Mouse (Mus musculus): Measurements from ENCODE around the gene Hmga1. TPM values are rescaled to one million over a fixed set of nuclear protein-coding genes. Genes with fewer than 3 reads are reported as not detected.
A peak's percentile ranks its signal among the peaks of the same experiment; 100 is the strongest.

Hmga1 gene
- total RNA-seq, 2 experiments from 2014 or later: 31.3 to 32.7 TPM

DNA sequence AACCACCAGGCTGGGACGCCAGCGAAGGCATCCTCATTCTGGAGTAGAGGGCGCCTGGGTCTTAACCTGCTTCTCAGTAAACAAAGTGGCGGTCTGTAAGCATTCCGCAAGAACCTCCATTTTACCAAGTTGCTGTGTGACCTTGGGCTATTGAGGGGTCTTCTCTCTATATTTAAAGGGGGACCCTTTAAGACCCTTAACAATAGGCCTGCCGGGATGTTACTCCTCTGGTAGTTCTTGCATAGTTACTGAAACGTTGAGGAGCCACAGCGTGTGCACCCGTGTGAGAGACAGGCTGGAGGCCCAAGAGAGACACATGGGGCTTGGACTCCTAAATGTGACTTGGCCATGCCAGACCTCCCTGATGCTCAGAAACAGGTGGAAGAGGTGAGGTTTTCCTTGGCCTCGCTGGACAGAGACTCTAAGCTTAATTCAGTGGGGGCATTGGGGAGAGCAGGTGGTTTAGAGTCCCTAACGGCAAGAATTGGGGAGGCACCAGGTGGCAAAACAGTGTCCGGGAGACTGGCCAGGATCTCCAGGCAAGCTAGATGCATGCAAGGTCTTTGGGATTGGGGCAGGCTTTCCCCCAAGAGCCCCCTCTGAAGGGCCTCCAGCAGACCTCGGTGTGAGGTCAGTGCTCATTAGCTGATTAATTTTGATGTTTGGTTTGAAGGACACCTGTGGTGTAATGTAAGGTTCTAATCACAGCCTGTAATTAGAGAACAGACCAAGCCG, 1.8 kb downstream of the Hmga1 start:
- DNase-seq (ENCODE audit: low spot score in 2 of 2): no peak

DNA sequence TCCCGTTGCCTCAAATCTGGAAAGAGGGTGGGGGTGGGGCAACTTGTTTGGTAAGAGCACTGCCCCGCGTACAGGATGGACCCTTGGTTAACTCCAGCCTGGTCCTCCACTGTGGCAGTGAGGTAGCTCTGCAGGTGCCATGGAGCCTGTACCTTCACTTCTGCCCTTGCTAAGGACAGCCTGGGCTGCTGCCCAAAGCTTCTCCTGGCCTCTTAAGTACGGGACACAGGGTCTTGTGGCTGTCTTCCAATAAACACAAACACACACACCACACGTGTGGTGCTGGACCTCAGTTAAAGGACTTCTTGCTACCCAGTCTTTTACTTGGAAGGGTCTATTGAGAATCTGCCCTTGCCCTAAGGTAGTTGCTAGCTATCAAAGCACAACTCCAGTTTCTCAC, 2.5 kb downstream of the Hmga1 start:
- no peak for DNase-seq (ENCODE audit: low spot score in 2 of 2)

DNA sequence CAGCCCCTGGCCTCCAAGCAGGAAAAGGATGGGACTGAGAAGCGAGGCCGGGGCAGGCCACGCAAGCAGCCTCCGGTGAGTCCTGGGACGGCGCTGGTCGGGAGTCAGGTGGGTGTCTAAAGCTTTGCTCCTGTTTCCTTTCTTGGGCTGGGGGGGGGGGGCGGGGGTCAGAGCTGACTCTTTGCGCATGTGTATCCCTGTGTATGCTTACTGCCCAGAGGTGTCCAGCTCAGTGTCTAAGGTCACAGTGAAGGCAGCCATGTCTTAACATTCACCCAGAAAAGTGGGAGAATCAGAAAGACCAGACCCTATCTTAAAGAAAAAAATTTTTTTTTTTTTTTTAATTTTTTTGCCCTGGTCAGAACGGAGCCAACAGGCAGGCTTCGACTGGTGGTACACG, 3.3 kb downstream of the Hmga1 start:
- DNase-seq (ENCODE audit: low spot score in 2 of 2): no peak

DNA sequence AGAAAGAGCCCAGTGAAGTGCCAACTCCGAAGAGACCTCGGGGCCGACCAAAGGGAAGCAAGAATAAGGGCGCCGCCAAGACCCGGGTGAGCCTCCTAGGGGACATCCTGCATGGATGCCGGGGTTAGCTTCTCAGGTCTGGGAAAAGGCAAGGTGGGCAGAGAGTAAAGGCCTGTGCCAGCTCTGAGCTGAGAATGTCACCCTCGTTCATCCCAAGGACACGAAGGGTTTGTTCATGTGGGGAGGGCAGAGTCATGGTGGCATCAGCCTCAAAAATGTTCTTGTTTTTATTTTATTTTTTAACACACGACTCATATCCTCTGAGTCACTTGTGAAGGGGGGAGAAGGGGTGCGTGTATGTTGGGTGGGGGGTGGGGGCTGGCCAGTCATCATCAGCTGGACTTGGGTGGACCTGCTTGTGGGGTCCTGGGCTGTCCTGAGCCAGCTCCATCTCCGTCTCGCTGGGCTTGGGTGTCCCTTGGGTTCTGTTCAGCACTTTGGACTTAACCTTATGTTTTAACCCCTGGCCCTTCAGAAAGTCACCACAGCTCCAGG, 4.7 kb downstream of the Hmga1 start:
- no peak for DNase-seq (ENCODE audit: low spot score in 2 of 2)

DNA sequence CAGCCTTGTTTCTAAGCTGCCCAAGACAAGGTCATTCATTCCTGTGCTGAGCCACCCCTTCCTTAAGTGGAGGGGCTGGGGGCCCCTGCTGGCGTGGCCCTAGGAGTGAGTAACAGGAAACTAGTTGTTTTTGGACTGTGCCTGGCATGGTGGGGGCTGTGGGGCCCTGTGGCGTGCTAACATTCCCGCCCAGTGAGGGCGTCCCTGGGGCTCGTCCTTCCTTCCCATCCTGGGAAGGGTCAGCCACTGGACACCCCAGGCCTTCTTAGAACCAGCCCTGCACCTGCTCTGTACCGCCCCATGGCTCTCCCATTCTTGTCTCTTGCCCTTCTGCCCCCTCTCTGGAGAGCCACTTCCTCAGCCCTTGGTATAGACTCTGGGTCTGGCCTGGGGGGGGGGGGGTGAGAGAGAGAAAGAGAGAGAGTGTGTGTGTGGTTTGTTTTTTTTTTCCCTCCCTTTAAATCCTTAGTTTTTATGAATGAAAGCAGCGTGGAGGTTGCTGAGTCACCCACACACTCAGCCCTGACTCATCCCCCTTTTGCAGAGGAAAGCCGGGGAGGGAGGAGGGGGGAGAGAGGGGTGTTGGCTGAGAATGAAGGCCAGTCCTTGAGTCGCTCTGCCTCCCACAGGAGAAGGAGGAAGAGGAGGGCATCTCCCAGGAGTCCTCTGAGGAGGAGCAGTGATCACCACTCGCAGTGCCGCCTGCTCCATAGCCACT, 5.7 kb downstream of the Hmga1 start:
- no peak for DNase-seq (ENCODE audit: low spot score in 2 of 2)

DNA sequence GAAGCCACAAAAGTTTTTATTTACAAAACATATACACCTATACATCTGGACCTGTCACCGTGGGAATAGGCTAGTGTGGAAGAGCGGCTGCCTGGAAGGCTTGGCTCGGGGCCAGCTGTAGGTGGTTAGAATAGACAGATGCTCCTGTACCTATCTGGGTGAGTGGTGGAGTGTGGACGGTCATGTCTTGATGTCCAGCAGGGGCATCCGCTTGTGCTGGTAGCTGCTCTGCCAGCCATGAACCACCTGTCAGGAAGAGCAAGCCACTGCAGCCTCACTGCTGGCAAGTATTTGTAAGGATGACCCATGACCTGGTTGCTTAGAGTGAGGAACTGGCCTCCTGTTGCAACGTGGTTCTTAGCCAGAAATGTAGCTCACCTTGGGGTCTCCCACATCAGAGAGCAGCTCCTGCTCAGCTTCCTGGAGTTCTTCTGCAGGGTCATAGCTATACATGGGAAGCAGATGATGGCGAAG, 7.5 kb downstream of the Hmga1 start:
- no peak for DNase-seq (ENCODE audit: low spot score in 2 of 2)

DNA sequence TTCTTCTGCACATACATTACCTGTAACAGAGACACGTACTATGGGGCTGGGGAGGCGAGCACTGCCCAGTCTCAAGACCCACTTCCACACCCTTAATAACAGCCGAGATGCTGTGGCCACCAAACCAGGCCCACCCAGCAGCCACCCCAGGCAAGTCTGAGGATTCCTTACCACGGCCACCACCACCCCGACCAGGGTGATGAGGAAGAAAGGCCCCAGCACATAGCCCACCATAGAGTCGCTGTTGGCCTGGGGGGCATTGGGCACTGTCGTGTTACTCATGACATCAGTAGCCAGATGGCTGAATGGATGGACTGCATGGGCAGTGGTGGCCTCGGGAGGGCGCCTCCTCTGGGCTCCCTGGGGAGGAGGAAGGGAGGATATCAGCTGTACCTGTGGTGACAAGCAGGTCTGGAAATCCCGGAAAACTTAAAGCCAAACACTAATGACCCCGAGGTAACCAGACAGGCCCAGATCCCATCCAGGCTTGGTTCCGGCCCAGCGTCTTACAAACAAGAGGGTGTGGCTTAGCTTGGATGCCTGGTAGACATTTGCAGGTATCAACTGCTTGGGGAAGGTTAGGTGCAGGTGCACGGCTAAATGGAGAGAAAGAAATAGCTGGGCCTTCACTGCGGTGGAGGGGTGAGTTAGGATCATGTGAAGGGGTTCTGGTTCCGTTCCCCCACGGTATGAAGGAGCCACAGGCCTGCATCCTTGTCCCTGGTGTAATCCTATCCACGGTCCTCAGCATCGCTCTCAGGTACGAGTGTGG, 8.3 kb downstream of the Hmga1 start:
- DNase-seq (ENCODE audit: low spot score in 2 of 2): no peak

DNA sequence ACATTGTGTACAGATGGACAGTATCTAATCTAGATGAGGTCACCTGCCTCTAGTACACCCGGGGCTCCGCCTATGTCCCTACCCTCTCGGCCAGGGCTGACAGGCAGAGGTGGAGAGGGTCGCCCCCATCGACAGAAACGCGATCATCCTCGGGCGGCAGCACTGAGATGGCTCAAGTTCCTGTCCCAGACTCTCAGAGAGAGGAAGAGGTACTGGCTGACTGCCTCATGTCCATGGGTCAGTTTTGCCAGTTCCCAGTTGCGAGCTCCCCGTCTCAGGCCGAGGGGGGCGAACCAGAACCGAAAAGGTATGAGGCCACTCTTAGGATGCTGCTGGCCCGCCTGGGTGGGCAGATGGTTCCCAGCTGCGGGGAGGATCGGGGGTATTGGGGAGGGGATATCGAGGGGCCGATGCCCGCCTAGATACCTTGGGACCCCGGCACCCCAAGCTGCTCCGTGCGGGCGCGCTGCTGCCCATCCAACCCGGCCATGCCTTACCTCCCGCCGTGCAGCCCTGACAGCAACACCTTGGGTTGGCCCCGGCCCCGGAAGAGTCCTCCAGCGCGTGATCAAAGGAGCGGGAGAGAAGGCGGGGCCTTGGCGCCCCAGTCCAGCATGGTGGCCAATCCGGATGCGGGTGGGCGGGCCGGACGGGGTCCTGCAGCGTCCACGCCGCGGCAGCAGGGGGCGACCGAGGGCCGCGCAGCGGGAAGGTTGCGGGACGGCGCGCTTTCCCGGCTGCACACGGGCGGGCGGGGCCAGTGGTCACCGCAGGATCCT, 9.1 kb downstream of the Hmga1 start, which contains the start of gene AI413582:
Gene AI413582, minus strand, starts transcription at position 594 of the 779 bp plus-strand sequence.
- DNase-seq (ENCODE audit: low spot score in 2 of 2): peak; percentile 97

DNA sequence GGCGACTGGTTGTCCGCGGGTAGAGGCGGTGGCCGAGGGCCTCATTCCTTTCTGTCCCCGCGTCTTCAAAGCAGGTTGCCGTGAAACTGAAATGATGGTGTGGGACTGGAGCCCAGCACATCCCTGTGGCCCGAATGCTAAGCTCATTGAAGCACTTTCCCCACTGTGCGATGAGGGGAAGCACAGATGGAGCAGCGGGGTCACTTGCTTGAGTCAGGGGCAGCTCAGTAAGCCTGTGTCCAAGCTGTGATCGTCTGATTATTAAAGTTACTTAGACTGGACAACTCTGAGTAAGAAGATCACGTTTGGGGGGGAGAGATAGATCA, 9.6 kb downstream of the Hmga1 start:
- no peak for DNase-seq (ENCODE audit: low spot score in 2 of 2)

DNA sequence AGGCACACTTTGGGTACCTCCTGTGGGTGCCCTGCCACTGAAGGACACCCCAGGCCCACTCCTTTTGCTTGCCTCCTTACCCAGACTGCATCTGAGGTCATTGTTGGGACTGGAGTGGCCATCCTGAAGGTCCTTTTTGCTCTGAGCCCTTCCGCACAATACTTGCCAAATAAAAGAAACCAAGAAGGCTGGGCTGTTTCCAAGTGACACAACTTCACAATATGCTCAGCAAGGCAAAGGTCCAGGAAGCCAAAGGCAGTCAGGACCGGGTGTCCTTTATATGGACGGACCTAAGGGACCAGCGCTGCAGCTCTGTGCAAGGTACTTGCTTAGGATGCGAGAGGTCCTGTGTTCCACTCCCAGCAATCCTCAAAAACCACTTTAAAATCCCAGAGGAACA, 11.9 kb downstream of the Hmga1 start:
- DNase-seq (ENCODE audit: low spot score in 2 of 2): no peak

DNA sequence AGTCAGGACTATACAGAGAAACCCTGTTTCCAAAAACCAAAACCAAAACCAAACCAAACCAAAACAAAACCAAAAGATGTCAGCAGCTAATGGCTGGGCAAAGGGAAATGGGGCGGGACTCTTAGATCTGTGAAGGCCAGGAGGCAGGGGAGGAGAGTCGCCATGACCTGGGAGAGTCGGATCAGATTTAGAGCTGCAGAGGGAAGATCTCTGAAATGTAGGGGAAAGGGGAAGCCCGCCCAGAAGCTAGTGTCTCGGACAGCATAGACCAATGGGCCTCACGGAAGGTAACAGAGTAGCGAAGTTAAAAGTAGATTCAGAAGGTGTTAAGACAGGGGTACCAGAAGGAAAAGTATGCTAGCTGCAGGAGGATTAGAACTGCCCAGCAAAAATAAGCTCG, 15.0 kb downstream of the Hmga1 start:
- DNase-seq (ENCODE audit: low spot score in 2 of 2): no peak

DNA sequence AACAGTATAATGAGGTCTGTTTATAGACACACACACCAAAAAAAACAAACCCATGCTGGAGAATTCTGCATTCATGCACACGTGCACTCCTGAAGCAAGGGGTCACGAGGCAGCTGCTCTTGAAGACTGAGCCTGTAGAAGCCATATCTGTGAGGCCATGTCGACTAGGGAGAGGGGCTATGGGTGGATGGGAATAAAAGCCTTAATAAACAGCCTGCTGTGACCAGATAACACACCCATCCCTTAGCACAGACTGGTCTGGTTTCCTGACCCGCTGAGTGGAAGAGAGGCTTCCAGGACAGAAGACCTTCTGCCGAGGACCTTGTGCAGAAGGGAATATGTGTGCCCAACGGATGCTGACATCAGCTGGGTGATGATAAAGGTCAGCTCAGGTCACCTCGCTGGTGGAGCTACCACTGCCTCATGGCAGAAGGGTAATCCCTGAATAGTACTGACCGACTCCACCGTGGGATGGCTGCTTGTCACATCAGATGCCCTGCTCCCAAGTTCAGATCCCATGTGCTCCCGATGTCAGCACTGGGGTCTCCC, 17.5 kb downstream of the Hmga1 start:
- DNase-seq (ENCODE audit: low spot score in 2 of 2): no peak

DNA sequence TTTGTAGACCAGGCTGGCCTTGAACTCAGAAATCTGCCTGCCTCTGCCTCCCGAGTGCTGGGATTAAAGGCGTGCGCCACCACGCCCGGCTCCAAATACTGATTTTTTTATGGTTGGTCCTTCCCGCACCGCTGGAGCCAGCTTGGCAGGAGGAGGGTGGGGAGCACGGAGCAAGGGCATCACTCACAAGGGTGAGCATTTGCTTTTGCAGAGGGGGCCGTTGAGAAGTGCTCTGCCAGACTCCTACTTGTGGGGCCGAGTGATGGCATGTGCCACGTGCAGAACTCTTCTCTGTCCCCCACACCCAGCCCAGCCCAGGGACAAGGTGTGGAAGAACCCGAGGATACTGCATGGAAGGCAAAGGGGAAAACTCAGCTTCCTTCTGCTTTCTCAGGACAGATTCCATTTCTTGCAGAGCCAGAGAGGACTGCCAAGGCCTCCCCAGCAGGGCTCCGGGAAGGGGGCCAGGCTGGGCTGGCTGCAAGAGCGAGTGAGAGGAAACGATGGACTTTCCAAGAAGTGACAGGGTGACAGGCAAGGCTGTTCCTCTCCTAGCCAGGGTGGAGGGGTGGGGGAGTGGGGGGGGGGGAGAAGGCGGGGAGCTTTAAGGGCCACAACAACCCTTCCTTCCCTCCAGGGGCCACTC, 18.3 kb downstream of the Hmga1 start:
- peak; percentile 69 to 81 for DNase-seq (ENCODE audit: low spot score in 2 of 2)

DNA sequence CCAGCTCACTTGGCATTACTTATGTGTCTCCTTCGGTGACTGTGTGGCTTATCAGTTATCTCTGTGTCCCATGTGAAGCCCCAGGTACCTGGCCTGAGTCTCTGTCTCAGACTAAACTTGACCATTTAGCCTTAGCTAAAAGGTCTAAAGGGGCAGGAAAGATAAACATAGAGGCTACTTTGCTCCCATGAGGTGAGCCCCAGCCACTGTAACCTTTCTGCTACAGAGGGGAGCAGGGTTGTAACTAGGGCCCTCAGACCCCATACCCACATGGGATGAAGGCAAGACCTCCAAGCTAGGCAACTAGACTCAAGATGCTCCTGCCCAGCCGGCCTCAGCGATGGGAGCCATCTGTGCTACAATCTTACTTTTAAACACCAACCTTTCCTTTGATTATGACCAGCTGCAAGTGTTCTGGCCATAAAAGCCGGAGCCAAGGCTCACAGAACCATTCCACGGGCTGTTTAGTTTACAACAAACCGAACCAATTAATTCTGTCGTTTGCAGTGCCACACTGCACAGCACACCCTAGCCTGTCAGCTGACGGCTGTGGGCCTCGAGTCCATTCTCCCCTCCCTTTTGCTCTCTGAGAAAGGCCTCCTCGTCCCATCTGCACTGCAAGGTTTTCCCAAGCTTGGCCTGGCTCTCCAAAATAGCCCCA, 18.9 kb downstream of the Hmga1 start:
- DNase-seq (ENCODE audit: low spot score in 2 of 2): no peak

DNA sequence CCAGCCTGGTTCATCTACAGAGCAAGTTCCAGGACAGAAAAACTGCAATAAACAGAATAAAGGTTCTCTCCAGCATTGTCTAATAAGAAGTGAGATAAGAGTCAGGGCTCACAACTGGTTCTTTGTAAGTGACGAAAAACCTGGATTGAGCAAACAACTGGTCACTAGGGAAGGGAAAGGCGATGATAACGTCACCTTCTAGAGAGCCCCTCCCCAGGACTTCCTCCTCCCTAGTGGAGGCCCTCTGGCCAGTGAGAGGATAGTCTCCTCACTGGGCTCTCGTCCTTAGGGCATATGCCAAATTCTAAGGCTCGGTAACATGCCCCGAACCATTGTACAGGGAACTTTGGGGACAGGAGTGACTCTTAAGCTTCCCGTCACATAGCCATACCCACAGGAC, 19.8 kb downstream of the Hmga1 start:
- DNase-seq (ENCODE audit: low spot score in 2 of 2): no peak

DNA sequence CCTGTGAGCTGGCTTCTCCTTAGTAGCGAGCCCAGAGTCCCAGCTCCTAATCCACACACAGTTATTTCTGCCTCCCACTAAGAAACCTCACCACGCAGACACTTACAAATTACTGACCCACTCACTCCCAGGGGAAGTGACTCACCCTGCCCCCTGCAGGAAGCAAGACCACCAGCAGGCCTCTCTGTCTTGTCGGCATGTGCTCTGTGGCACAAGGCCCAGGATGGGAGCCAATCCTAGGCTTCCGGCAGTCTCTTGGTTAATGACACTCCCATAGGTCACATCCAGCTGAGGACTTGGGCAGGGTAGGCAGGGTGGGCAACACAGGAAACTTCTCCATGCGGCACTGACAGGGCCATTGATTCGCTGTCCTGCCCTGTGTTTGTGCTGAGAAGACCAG, 21.2 kb downstream of the Hmga1 start:
- no peak for DNase-seq (ENCODE audit: low spot score in 2 of 2)

DNA sequence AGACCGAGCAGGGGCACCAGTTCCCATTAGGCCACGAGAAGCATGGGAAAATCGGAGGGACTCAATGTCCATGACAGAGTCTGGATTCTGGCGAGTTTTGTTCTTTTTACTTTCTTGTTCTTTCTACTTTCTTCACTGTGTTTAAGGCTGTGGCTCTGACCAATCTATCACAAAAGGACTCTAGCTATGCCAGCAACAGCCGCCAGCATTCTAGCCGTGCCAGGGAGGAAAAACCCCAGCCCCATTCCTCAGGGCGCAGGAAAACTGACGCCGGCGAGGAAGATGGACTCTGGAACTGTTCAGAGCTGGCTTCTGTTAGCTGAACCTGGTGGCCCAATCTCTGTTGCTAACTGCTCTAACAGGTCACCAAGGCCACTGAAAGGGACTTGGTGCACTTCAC, 22.2 kb downstream of the Hmga1 start:
- peak in 1 of 2 experiments; percentile 72 for DNase-seq (ENCODE audit: low spot score in 2 of 2)

DNA sequence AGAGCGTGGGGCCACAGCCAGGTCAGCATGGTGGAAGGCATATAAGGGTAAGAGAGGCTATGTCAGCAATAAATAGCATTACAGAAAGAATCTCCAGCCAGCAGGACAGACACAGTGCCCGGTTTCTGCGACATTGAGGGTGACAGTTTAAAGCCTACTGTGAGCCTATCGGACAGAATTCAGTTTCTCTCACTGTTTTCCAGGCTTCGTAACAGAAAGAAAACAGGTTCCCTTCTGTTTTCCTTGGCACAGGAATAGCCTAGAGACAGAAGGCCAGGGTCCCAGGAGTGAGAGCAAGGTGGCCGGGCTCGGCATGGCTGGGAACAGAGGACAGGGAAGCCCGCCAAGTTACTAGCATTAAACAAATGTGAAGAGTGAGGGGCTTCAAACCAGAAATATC, 23.5 kb downstream of the Hmga1 start:
- DNase-seq (ENCODE audit: low spot score in 2 of 2): no peak

DNA sequence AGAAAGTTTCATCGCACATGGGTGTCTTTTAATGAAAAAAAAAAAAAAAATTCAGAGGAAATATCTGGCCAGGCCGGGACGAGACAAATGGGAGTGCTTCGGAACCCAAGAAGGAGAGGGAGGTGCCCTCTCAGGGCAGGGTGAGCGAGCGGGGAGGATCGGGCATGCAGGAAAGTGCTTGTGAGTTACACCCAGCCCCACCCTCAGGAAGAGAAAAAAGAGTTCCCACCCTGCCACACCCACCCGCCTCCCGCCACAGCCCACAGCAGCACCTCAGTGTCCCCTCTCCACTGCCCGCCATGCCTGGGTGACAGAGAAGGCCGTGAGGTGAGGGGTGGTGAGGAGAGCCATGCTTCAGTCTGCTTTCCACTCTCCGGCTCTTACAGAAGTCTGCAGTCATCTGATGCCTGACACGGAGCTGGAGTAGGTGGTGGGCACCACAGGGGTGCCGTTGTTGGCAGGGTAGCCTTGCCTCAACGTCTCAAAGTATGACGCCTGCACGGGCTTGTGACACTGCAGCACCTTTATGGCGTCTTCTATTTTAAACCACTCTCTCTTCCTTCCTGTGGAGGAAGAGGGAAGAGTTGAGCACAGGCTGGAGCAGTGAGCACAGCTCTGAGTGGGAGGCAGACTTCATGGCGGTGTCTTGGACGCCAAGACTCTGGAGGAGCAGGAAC, 24.2 kb downstream of the Hmga1 start:
- DNase-seq (ENCODE audit: low spot score in 2 of 2): no peak

Measured in layer of hippocampus, postnatal 14 days (tissue).